Mouse (Mus musculus) liver, postnatal 0 days (tissue): ENCODE measurements around the gene Zc3h12c.

Experiments used
- CTCF ChIP-seq: sonication (generic); IDR thresholded peaks from 2 replicates; pipeline ENCODE4 v1.5.1; 2016; ENCODE audit warnings: antibody characterized with exemption, low read depth
- EP300 ChIP-seq: IDR thresholded peaks from 2 replicates; pipeline ENCODE4 v1.6.1; 2016; ENCODE audit warnings: antibody characterized with exemption, low read depth, mild to moderate bottlenecking

DNA sequence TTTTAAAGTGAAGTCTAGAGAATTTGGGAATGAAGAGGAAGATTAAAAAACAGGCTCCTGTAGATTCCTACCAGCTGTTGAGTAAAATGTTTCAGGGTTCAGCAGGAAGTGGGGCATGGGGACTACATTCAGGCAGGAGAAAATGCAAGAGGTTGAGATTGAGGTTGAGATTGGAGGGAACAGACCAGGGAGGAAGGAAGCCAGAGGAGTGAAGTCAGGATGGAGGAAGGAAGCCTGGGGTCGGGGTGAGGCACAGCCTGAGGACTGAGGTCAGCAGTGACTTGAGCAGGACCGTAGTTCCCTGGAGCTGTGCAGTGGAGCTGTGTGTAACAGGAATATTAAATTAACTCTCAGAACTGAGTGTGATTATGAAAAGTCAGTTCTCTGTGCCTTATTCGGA, 72.7 kb downstream of the Zc3h12c start:
- TF ChIP-seq CTCF, result no peak
- TF ChIP-seq EP300, result no peak
